Mouse (Mus musculus): ENCODE results near the gene Tmod2.

GRCm38 (mm10) chr9:75527368-75528059 lies 83.6 kb downstream of the Tmod2 start:
- TF ChIP-seq POLR2A (IDR thresholded peaks at IDR 0.05; ENCODE audit: low read depth, low read length): no peak
- no peak for TF ChIP-seq JUND (conservative IDR thresholded peaks at IDR 0.05; ENCODE audit: low read depth, low read length)
- TF ChIP-seq CTCF (conservative IDR thresholded peaks at IDR 0.05 in 1 of 2, IDR thresholded peaks at IDR 0.05 in 1 of 2; ENCODE audit: low read depth in 2 of 2, low read length in 2 of 2): no peak
- TF ChIP-seq USF2 (conservative IDR thresholded peaks at IDR 0.05; ENCODE audit: low read depth, low read length): no peak
- no peak for TF ChIP-seq MYC (IDR thresholded peaks at IDR 0.05; ENCODE audit: low read depth, low read length)
- TF ChIP-seq MXI1 (IDR thresholded peaks at IDR 0.05; ENCODE audit: low read depth, low read length): no peak
- TF ChIP-seq BHLHE40 (IDR thresholded peaks at IDR 0.05; ENCODE audit: low read depth, low read length): no peak
- TF ChIP-seq MAFK (IDR thresholded peaks at IDR 0.05; ENCODE audit: insufficient replicate concordance, low read length): no peak
- TF ChIP-seq KAT2A (IDR thresholded peaks at IDR 0.05; ENCODE audit: insufficient replicate concordance, low read length): no peak
- no peak for TF ChIP-seq EP300 (IDR thresholded peaks at IDR 0.05; ENCODE audit: low read length)
- TF ChIP-seq SMC3 (IDR thresholded peaks at IDR 0.05; ENCODE audit: low read depth, low read length): no peak
- TF ChIP-seq NRF1 (IDR thresholded peaks at IDR 0.05; ENCODE audit: low read depth, low read length): no peak
- no peak for TF ChIP-seq CHD2 (IDR thresholded peaks at IDR 0.05; ENCODE audit: low read length)
- TF ChIP-seq JUN (IDR thresholded peaks at IDR 0.05; ENCODE audit: insufficient read depth, low read depth, low read length): no peak
